Mouse (Mus musculus) heart, embryonic 13.5 days (tissue): ENCODE measurements around the gene Siah1a. TPM values are rescaled to one million over a fixed set of nuclear protein-coding genes. Genes with fewer than 3 reads are reported as not detected.

Source experiments
- ATAC-seq: fragments of 200-750 bp; cut with Nextera tagmentation; 2 replicates; pipeline ENCODE4 v1.8.0; 2017; ENCODE audit warnings: moderate TSS enrichment; ENCODE audit not compliant: insufficient number of reproducible peaks, low FRiP score, low TSS enrichment; ENCODE audit errors: extremely low read depth
- H3K27ac ChIP-seq: fragments of 300-500 bp; sonication (generic); replicated peaks from 2 replicates; pipeline ENCODE4 v1.5.1; 2015; ENCODE audit warnings: moderate library complexity, mild to moderate bottlenecking, inconsistent platforms
- H3K27me3 ChIP-seq: fragments of 300-500 bp; sonication (generic); replicated peaks from 2 replicates; pipeline ENCODE4 v1.6.1; 2015; ENCODE audit warnings: mild to moderate bottlenecking, inconsistent platforms
- H3K36me3 ChIP-seq: fragments of 300-500 bp; sonication (generic); 2 replicates; pipeline ENCODE4 v1.6.1; 2015; ENCODE audit warnings: mild to moderate bottlenecking, inconsistent platforms
- H3K4me1 ChIP-seq: fragments of 300-500 bp; sonication (generic); 2 replicates; pipeline ENCODE4 v1.6.1; 2015; ENCODE audit warnings: inconsistent platforms
- H3K4me2 ChIP-seq: fragments of 300-500 bp; sonication (generic); 2 replicates; pipeline ENCODE4 v1.6.1; 2015; ENCODE audit warnings: inconsistent platforms, mild to moderate bottlenecking, moderate library complexity
- H3K4me3 ChIP-seq: fragments of 300-500 bp; sonication (generic); 2 replicates; pipeline ENCODE4 v1.5.1; 2015; ENCODE audit warnings: moderate library complexity, mild to moderate bottlenecking, inconsistent platforms
- H3K9ac ChIP-seq: fragments of 300-500 bp; sonication (generic); 2 replicates; pipeline ENCODE4 v1.6.1; 2015; ENCODE audit warnings: inconsistent platforms, mild to moderate bottlenecking, moderate library complexity
- H3K9me3 ChIP-seq: fragments of 300-500 bp; sonication (generic); 2 replicates; pipeline ENCODE4 v1.6.1; 2016; ENCODE audit warnings: inconsistent platforms
- WGBS: fragments of 180-500 bp; shearing (Covaris S2); methylation state at CpG from one replicate; pipeline ENCODE4 v1.1.7; 2015; ENCODE audit warnings: mixed read lengths; 5-methylcytosine and 5-hydroxymethylcytosine counted together
- polyA plus RNA-seq: library from polyadenylated mRNA; unstranded; fragments of >200 nt; fragmentation: Nextera tagmentation; extraction: Ambion mirVana; gene quantifications from 2 replicates; pipeline ENCODE4 v1.2.1, GENCODE M21; 2015

Siah1a gene
- polyA plus RNA-seq, 1 experiment from 2014 or later, result 30.8 TPM

GRCm38 (mm10) chr8:86742605-86743345, 3.0 kb downstream of the Siah1a start:
- no peak overlapping the region for H3K27ac ChIP-seq
- ATAC-seq, result no peak
- H3K4me1 ChIP-seq, result peaks cover 54% of the 10 kb centered on the region
- peak overlapping the region; percentile 12; the same call in 1 of the 2 replicates for H3K4me2 ChIP-seq
- H3K9ac ChIP-seq, result peak overlapping the region; percentile 52; the same call in 1 of the 2 replicates
- H3K27me3 ChIP-seq, result no peaks in the 10 kb centered on the region
- WGBS, result 67% methylated on average over 7 of the region's 7 CpGs
- peak overlapping the region; percentile 6; the same call in 1 of the 2 replicates for H3K4me3 ChIP-seq
- H3K36me3 ChIP-seq, result no peaks in the 10 kb centered on the region
- no peaks in the 10 kb centered on the region for H3K9me3 ChIP-seq

GRCm38 (mm10) chr8:86741627-86742026, 4.1 kb downstream of the Siah1a start:
- H3K27ac ChIP-seq, result no peak overlapping the region
- H3K4me3 ChIP-seq, result no peak overlapping the region
- H3K4me1 ChIP-seq, result peaks cover 60% of the 10 kb centered on the region
- no peak overlapping the region for H3K4me2 ChIP-seq
- H3K27me3 ChIP-seq, result no peaks in the 10 kb centered on the region
- H3K9ac ChIP-seq, result no peak overlapping the region
- no peaks in the 10 kb centered on the region for H3K36me3 ChIP-seq
- no peak for ATAC-seq
- H3K9me3 ChIP-seq, result no peaks in the 10 kb centered on the region

GRCm38 (mm10) chr8:86740899-86741298, 4.8 kb downstream of the Siah1a start:
- H3K27me3 ChIP-seq, result no peaks in the 10 kb centered on the region

GRCm38 (mm10) chr8:86735446-86736111, 10.2 kb downstream of the Siah1a start:
- peaks cover 61% of the 10 kb centered on the region for H3K4me1 ChIP-seq
- WGBS, result 19% methylated on average over 3 of the region's 3 CpGs
- no peaks in the 10 kb centered on the region for H3K9me3 ChIP-seq
- H3K27me3 ChIP-seq, result no peaks in the 10 kb centered on the region
- peak overlapping the region; percentile 62 for H3K27ac ChIP-seq
- H3K36me3 ChIP-seq, result no peaks in the 10 kb centered on the region
- H3K4me2 ChIP-seq, result 0 out of 2 replicates have a peak overlapping the region, but pooled peaks have one; percentile 9
- no peak; the same call in 1 of the 2 replicates for ATAC-seq
- H3K9ac ChIP-seq, result peak overlapping the region; percentile 14
- no peak overlapping the region for H3K4me3 ChIP-seq

More at GRCm38 (mm10) chr8:86740899-86741298, 4.8 kb downstream of the Siah1a start:
- Histone ChIP-seq H3K4me3 (no peak overlapping the region), H3K27ac (no peak overlapping the region), H3K9me3 (no peaks in the 10 kb centered on the region), H3K4me1 (peaks cover 65% of the 10 kb centered on the region), H3K4me2 (no peak overlapping the region), H3K9ac (no peak overlapping the region), H3K36me3 (no peaks in the 10 kb centered on the region)
- ATAC-seq, result no peak

GRCm38 (mm10) chr8:86734954-86735353, 10.8 kb downstream of the Siah1a start:
- Histone ChIP-seq H3K27me3 (no peaks in the 10 kb centered on the region), H3K27ac (peak overlapping the region; percentile 62), H3K36me3 (no peaks in the 10 kb centered on the region), H3K9me3 (no peaks in the 10 kb centered on the region), H3K4me1 (peaks cover 64% of the 10 kb centered on the region), H3K4me2 (no peak overlapping the region), H3K9ac (no peak overlapping the region), H3K4me3 (no peak overlapping the region)
- ATAC-seq, result no peak
- 66% methylated on average over 1 of the region's 1 CpGs for WGBS

GRCm38 (mm10) chr8:86734171-86734570, 11.6 kb downstream of the Siah1a start:
- 46% methylated on average over 4 of the region's 4 CpGs for WGBS
- Histone ChIP-seq H3K27ac (0 out of 2 replicates have a peak overlapping the region, but pooled peaks have one; percentile 1), H3K9me3 (no peaks in the 10 kb centered on the region)

GRCm38 (mm10) chr8:86730860-86731259, 14.9 kb downstream of the Siah1a start:
- no peak for ATAC-seq
- H3K36me3 ChIP-seq, result peaks cover 5% of the 10 kb centered on the region; the same call in 1 of the 2 replicates
- H3K27ac ChIP-seq, result no peak overlapping the region

More at GRCm38 (mm10) chr8:86734171-86734570, 11.6 kb downstream of the Siah1a start:
- no peak overlapping the region for H3K9ac ChIP-seq
- no peak for ATAC-seq
- no peak overlapping the region for H3K4me3 ChIP-seq
- H3K4me1 ChIP-seq, result peaks cover 68% of the 10 kb centered on the region
- no peaks in the 10 kb centered on the region for H3K27me3 ChIP-seq
- no peak overlapping the region for H3K4me2 ChIP-seq
- no peaks in the 10 kb centered on the region for H3K36me3 ChIP-seq

GRCm38 (mm10) chr8:86730303-86730702, 15.4 kb downstream of the Siah1a start:
- H3K27ac ChIP-seq, result no peak overlapping the region
- H3K36me3 ChIP-seq, result peaks cover 7% of the 10 kb centered on the region
- no peak for ATAC-seq
- 37% methylated on average over 3 of the region's 3 CpGs for WGBS
- no peaks in the 10 kb centered on the region for H3K9me3 ChIP-seq
- H3K4me2 ChIP-seq, result no peak overlapping the region
- H3K27me3 ChIP-seq, result no peaks in the 10 kb centered on the region
- no peak overlapping the region for H3K4me3 ChIP-seq
- peaks cover 58% of the 10 kb centered on the region for H3K4me1 ChIP-seq
- no peak overlapping the region for H3K9ac ChIP-seq

More at GRCm38 (mm10) chr8:86730860-86731259, 14.9 kb downstream of the Siah1a start:
- peaks cover 63% of the 10 kb centered on the region for H3K4me1 ChIP-seq
- no peak overlapping the region for H3K9ac ChIP-seq
- H3K9me3 ChIP-seq, result no peaks in the 10 kb centered on the region
- no peak overlapping the region for H3K4me3 ChIP-seq
- WGBS, result 89% methylated on average over 1 of the region's 1 CpGs
- H3K27me3 ChIP-seq, result no peaks in the 10 kb centered on the region
- H3K4me2 ChIP-seq, result no peak overlapping the region

- peak overlapping the region; percentile 33; the same call in 1 of the 2 replicates for H3K27ac ChIP-seq
- peaks cover 41% of the 10 kb centered on the region for H3K4me1 ChIP-seq
- H3K36me3 ChIP-seq, result peaks cover 12% of the 10 kb centered on the region
- H3K9ac ChIP-seq, result no peak overlapping the region
- no peak overlapping the region for H3K4me3 ChIP-seq
- WGBS, result 54% methylated on average over 19 of the region's 19 CpGs
- no peaks in the 10 kb centered on the region for H3K9me3 ChIP-seq
- H3K4me2 ChIP-seq, result no peak overlapping the region
- ATAC-seq, result no peak
- H3K27me3 ChIP-seq, result no peaks in the 10 kb centered on the region
Observed at GRCm38 (mm10) chr8:86728224-86728950, 17.3 kb downstream of the Siah1a start.

GRCm38 (mm10) chr8:86726959-86727358, 18.8 kb downstream of the Siah1a start:
- Histone ChIP-seq H3K36me3 (peaks cover 24% of the 10 kb centered on the region), H3K9ac (no peak overlapping the region), H3K4me2 (no peak overlapping the region), H3K4me3 (no peak overlapping the region), H3K27ac (no peak overlapping the region), H3K4me1 (peaks cover 41% of the 10 kb centered on the region), H3K27me3 (no peaks in the 10 kb centered on the region), H3K9me3 (no peaks in the 10 kb centered on the region)
- no peak for ATAC-seq
- 79% methylated on average over 6 of the region's 6 CpGs for WGBS

GRCm38 (mm10) chr8:86721490-86721889, 24.2 kb downstream of the Siah1a start:
- H3K4me1 ChIP-seq, result no peaks in the 10 kb centered on the region
- WGBS, result 75% methylated on average over 2 of the region's 2 CpGs
- H3K27me3 ChIP-seq, result no peaks in the 10 kb centered on the region
- no peak overlapping the region for H3K4me2 ChIP-seq
- H3K4me3 ChIP-seq, result no peak overlapping the region
- no peak overlapping the region for H3K27ac ChIP-seq
- ATAC-seq, result no peak
- peaks cover 61% of the 10 kb centered on the region for H3K36me3 ChIP-seq
- H3K9me3 ChIP-seq, result no peaks in the 10 kb centered on the region
- H3K9ac ChIP-seq, result no peak overlapping the region
